Mouse (Mus musculus): Measurements from ENCODE around the gene Gpx4. TPM values are rescaled to one million over a fixed set of nuclear protein-coding genes. Genes with fewer than 3 reads are reported as not detected.
"Not testable (repeated sequence)": the region's sequence is repeated elsewhere in the genome, so short reads cannot be mapped to it uniquely, and the experiment has no call there.

Gene Gpx4
- polyA plus RNA-seq, 1 experiment from 2014 or later: 472 TPM

- Histone ChIP-seq H3K36me3 (peaks cover 34% of the 10 kb centered on the region), H3K9me3 (no peaks in the 10 kb centered on the region), H3K27me3 (no peaks in the 10 kb centered on the region), H3K4me3 (peak within 1 kb of the TSS; percentile 70), H3K27ac (replicated peaks) (peak within 1 kb of the TSS; percentile 61), H3K4me2 (replicated peaks) (peak within 1 kb of the TSS; percentile 75), H3K9ac (replicated peaks) (peak within 1 kb of the TSS; percentile 72), H3K4me1 (peaks cover 17% of the 10 kb centered on the region)
- ATAC-seq (replicated peaks): peak; percentile 98
- WGBS: under 1% methylated on average over 40 of the region's 40 CpGs
Observed at GRCm38 (mm10) chr10:80039559-80039979, 7.4 kb upstream of the Gpx4 start, which contains the start of gene Polr2e. TSS of gene Polr2e (minus strand) at chr10:80039795.

GRCm38 (mm10) chr10:80041409-80042060 lies 5.4 kb upstream of the Gpx4 start:
- Histone ChIP-seq H3K4me1 (peaks cover 17% of the 10 kb centered on the region), H3K36me3 (peaks cover 15% of the 10 kb centered on the region)
- not testable (repeated sequence) for H3K4me3 ChIP-seq; ATAC-seq (replicated peaks); H3K9ac ChIP-seq (replicated peaks); H3K4me2 ChIP-seq (replicated peaks); H3K27ac ChIP-seq (replicated peaks); H3K9me3 ChIP-seq; H3K27me3 ChIP-seq
- 86% methylated on average over 8 of the region's 8 CpGs for WGBS

- Histone ChIP-seq H3K36me3 (no peaks in the 10 kb centered on the region), H3K9me3 (no peaks in the 10 kb centered on the region), H3K27ac (replicated peaks) (no peak overlapping the region), H3K4me2 (replicated peaks) (no peak overlapping the region), H3K9ac (replicated peaks) (no peak overlapping the region), H3K27me3 (no peaks in the 10 kb centered on the region), H3K4me3 (no peak overlapping the region), H3K4me1 (peaks cover 14% of the 10 kb centered on the region)
- ATAC-seq (replicated peaks): no peak
- 50% methylated on average over 4 of the region's 4 CpGs for WGBS
Observed at GRCm38 (mm10) chr10:80044087-80044486, 2.9 kb upstream of the Gpx4 start.

DNA sequence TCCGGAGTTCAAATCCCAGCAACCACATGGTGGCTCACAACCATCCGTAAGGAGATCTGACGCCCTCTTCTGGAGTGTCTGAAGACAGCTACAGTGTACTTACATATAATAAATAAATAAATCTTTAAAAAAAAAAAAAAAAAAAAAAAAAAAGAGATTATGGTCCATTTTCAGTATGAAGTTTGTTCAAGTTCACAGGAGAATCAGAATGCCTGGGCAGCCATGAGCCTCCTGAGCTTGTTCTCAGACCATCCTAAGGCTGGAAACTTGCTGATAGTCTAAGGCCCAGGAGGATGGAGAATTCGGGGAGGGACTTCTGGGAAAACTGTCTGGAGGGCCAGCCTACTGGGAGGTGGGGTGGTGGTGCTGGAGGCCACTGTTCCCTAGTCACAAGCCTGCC lies 1.6 kb upstream of the Gpx4 start:
- 73% methylated on average over 3 of the region's 4 CpGs for WGBS

GRCm38 (mm10) chr10:80045766-80046165 lies 1.2 kb upstream of the Gpx4 start:
- Histone ChIP-seq H3K36me3 (no peaks in the 10 kb centered on the region), H3K27me3 (no peaks in the 10 kb centered on the region), H3K4me1 (peaks cover 11% of the 10 kb centered on the region), H3K27ac (replicated peaks) (no peak overlapping the region), H3K9ac (replicated peaks) (no peak overlapping the region), H3K4me2 (replicated peaks) (no peak overlapping the region), H3K9me3 (no peaks in the 10 kb centered on the region), H3K4me3 (no peak overlapping the region)
- ATAC-seq (replicated peaks): no peak
- 56% methylated on average over 5 of the region's 5 CpGs for WGBS

More for the DNA sequence above, 1.6 kb upstream of the Gpx4 start:
- H3K27ac ChIP-seq (replicated peaks); H3K4me3 ChIP-seq; H3K9ac ChIP-seq (replicated peaks); H3K27me3 ChIP-seq; H3K36me3 ChIP-seq; ATAC-seq (replicated peaks); H3K4me2 ChIP-seq (replicated peaks); H3K9me3 ChIP-seq: not testable (repeated sequence)
- H3K4me1 ChIP-seq: peaks cover 11% of the 10 kb centered on the region

DNA sequence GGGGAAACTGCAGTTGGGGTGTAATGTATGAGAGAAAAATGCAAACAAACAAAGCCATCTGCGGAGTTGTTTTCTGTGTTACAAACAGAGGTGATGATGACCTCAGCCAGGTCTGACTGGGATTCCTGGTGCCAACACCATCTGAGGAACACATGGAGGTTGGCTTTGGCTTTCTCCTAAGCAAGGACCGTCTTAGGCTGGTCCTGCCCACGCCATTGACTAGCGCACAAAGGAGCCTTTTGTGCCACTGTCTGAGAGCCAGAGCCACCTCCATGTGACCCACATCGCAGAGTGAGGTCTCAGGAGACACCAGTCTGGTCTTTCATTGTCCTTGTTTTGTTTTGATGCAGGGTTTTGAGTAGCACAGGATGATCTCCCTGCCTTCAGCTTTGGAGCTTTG lies 1.4 kb downstream of the Gpx4 start:
- 6% methylated on average over 5 of the region's 5 CpGs for WGBS
- Histone ChIP-seq H3K4me1 (peaks cover 17% of the 10 kb centered on the region), H3K4me2 (replicated peaks) (no peak overlapping the region), H3K27ac (replicated peaks) (peak overlapping the region; percentile 16), H3K36me3 (no peaks in the 10 kb centered on the region), H3K9ac (replicated peaks) (no peak overlapping the region), H3K9me3 (no peaks in the 10 kb centered on the region), H3K27me3 (no peaks in the 10 kb centered on the region), H3K4me3 (no peak overlapping the region)
- no peak for ATAC-seq (replicated peaks)

GRCm38 (mm10) chr10:80048834-80049233 lies 1.9 kb downstream of the Gpx4 start:
- H3K27ac ChIP-seq (replicated peaks): peak overlapping the region; percentile 16
- no peak overlapping the region for H3K4me3 ChIP-seq
- H3K27me3 ChIP-seq: no peaks in the 10 kb centered on the region
- ATAC-seq (replicated peaks): no peak
- H3K4me1 ChIP-seq: peaks cover 17% of the 10 kb centered on the region
- no peaks in the 10 kb centered on the region for H3K9me3 ChIP-seq
- no peak overlapping the region for H3K4me2 ChIP-seq (replicated peaks)
- H3K36me3 ChIP-seq: no peaks in the 10 kb centered on the region
- no peak overlapping the region for H3K9ac ChIP-seq (replicated peaks)
- 58% methylated on average over 3 of the region's 3 CpGs for WGBS

- H3K4me3 ChIP-seq: no peak overlapping the region
- WGBS: 23% methylated on average over 6 of the region's 6 CpGs
- no peak overlapping the region for H3K4me2 ChIP-seq (replicated peaks)
- H3K9ac ChIP-seq (replicated peaks): no peak overlapping the region
- no peak overlapping the region for H3K27ac ChIP-seq (replicated peaks)
- no peaks in the 10 kb centered on the region for H3K9me3 ChIP-seq
- no peak for ATAC-seq (replicated peaks)
- H3K27me3 ChIP-seq: no peaks in the 10 kb centered on the region
- peaks cover 27% of the 10 kb centered on the region for H3K4me1 ChIP-seq
- H3K36me3 ChIP-seq: no peaks in the 10 kb centered on the region
Observed at GRCm38 (mm10) chr10:80050244-80050643, 3.3 kb downstream of the Gpx4 start.

GRCm38 (mm10) chr10:80050885-80051617 lies 4.1 kb downstream of the Gpx4 start:
- H3K27ac ChIP-seq (replicated peaks): no peak overlapping the region
- 13% methylated on average over 15 of the region's 15 CpGs for WGBS
- ATAC-seq (replicated peaks): no peak

GRCm38 (mm10) chr10:80051618-80052373 lies 4.8 kb downstream of the Gpx4 start:
- H3K9ac ChIP-seq (replicated peaks): no peak overlapping the region
- no peak overlapping the region for H3K27ac ChIP-seq (replicated peaks)
- H3K4me2 ChIP-seq (replicated peaks): no peak overlapping the region
- WGBS: 27% methylated on average over 14 of the region's 14 CpGs
- H3K27me3 ChIP-seq: no peaks in the 10 kb centered on the region
- ATAC-seq (replicated peaks): no peak
- no peak overlapping the region for H3K4me3 ChIP-seq
- no peaks in the 10 kb centered on the region for H3K9me3 ChIP-seq
- H3K36me3 ChIP-seq: peaks cover 9% of the 10 kb centered on the region; the same call in 1 of the 2 replicates
- H3K4me1 ChIP-seq: peaks cover 33% of the 10 kb centered on the region

More at GRCm38 (mm10) chr10:80050885-80051617, 4.1 kb downstream of the Gpx4 start:
- peaks cover 3% of the 10 kb centered on the region; the same call in 1 of the 2 replicates for H3K36me3 ChIP-seq
- H3K9me3 ChIP-seq: no peaks in the 10 kb centered on the region
- H3K4me2 ChIP-seq (replicated peaks): no peak overlapping the region
- H3K4me1 ChIP-seq: peaks cover 33% of the 10 kb centered on the region
- no peak overlapping the region for H3K4me3 ChIP-seq
- no peaks in the 10 kb centered on the region for H3K27me3 ChIP-seq
- H3K9ac ChIP-seq (replicated peaks): no peak overlapping the region

DNA sequence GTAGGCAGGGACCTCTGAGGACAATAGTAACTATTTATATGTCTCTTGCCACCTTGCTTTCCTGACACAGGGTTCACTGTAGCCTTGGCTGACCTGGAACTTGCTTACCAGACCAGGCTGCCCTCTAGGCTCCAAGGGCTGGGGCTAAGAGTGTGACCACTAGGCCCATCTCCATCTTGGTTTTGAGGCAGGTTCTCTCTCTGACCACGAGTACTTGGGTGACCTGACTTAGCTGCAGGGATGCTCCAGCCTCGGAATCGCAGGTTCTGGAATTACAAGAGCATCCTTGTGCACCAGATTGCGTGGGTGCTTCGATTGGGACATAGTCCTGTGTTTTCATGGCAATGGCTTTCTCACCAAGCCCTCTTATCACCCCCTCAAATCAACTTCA lies 5.4 kb downstream of the Gpx4 start:
- Histone ChIP-seq H3K4me2 (replicated peaks) (no peak overlapping the region), H3K4me1 (peaks cover 29% of the 10 kb centered on the region), H3K27me3 (no peaks in the 10 kb centered on the region), H3K4me3 (no peak overlapping the region), H3K9me3 (no peaks in the 10 kb centered on the region), H3K9ac (replicated peaks) (no peak overlapping the region), H3K36me3 (peaks cover 14% of the 10 kb centered on the region), H3K27ac (replicated peaks) (no peak overlapping the region)
- WGBS: 81% methylated on average over 5 of the region's 5 CpGs
- ATAC-seq (replicated peaks): no peak

GRCm38 (mm10) chr10:80053259-80053780 lies 6.4 kb downstream of the Gpx4 start:
- H3K27ac ChIP-seq (replicated peaks): peak overlapping the region; percentile 96
- under 1% methylated on average over 46 of the region's 47 CpGs for WGBS
- peak; percentile 98 for ATAC-seq (replicated peaks)
- H3K9ac ChIP-seq (replicated peaks): peak overlapping the region; percentile 84
- H3K9me3 ChIP-seq: no peaks in the 10 kb centered on the region
- peaks cover 25% of the 10 kb centered on the region for H3K4me1 ChIP-seq
- H3K4me2 ChIP-seq (replicated peaks): peak overlapping the region; percentile 71
- H3K27me3 ChIP-seq: no peaks in the 10 kb centered on the region
- H3K4me3 ChIP-seq: peak overlapping the region; percentile 83
- H3K36me3 ChIP-seq: peaks cover 23% of the 10 kb centered on the region
